Mouse (Mus musculus): ENCODE measurements at regions not wholly inside any gene's neighbourhood (a gene's known extent, or its start where the extent isn't known, plus 50 kb on each side); places are given as distances from the start of the nearest gene placed in this dataset.

GRCm38 (mm10) chr3:54443791-54444190 is 82.9 kb downstream of the Postn start:
- in situ Hi-C loops (cut with MboI, MseI), result no loop called here

- in situ Hi-C loops (cut with MboI, MseI), result no loop called here
These were observed 86.0 kb downstream of the Postn start for GRCm38 (mm10) chr3:54446889-54447288.

- in situ Hi-C loops (cut with MboI, MseI), result loop anchor here (10.0 kb wide), 1 partner anchor 607 kb away; no protein-coding TSS in a partner anchor
These were observed 96.5 kb downstream of the Postn start for GRCm38 (mm10) chr3:54457416-54457815.

GRCm38 (mm10) chr3:54461366-54461765 is 100.5 kb downstream of the Postn start:
- in situ Hi-C loops (cut with MboI, MseI), result no loop called here

- in situ Hi-C loops (cut with MboI, MseI), result no loop called here
These were observed 105.2 kb downstream of the Postn start for GRCm38 (mm10) chr3:54466097-54466496.

- in situ Hi-C loops (cut with MboI, MseI), result no loop called here
These were observed 113.3 kb downstream of the Postn start for GRCm38 (mm10) chr3:54474209-54474608.

- in situ Hi-C loops (cut with MboI, MseI), result no loop called here
These were observed 115.0 kb downstream of the Postn start for GRCm38 (mm10) chr3:54475879-54476278.

GRCm38 (mm10) chr3:54477986-54478385 is 117.1 kb downstream of the Postn start:
- in situ Hi-C loops (cut with MboI, MseI), result no loop called here

- in situ Hi-C loops (cut with MboI, MseI), result no loop called here
These were observed 119.3 kb downstream of the Postn start for GRCm38 (mm10) chr3:54480251-54480650.

GRCm38 (mm10) chr3:54487346-54487745 is 126.4 kb downstream of the Postn start:
- in situ Hi-C loops (cut with MboI, MseI), result no loop called here

- in situ Hi-C loops (cut with MboI, MseI), result no loop called here
These were observed 126.9 kb downstream of the Postn start for GRCm38 (mm10) chr3:54487844-54488243.

- in situ Hi-C loops (cut with MboI, MseI), result no loop called here
These were observed 129.5 kb downstream of the Postn start for GRCm38 (mm10) chr3:54490249-54490900.

GRCm38 (mm10) chr3:54493567-54493966 is 132.7 kb downstream of the Postn start:
- in situ Hi-C loops (cut with MboI, MseI), result no loop called here

- in situ Hi-C loops (cut with MboI, MseI), result no loop called here
These were observed 144.1 kb downstream of the Postn start for GRCm38 (mm10) chr3:54504997-54505396.

- in situ Hi-C loops (cut with MboI, MseI), result no loop called here
These were observed 146.7 kb downstream of the Postn start for GRCm38 (mm10) chr3:54507575-54507974.

GRCm38 (mm10) chr3:54508906-54509305 is 148.0 kb downstream of the Postn start:
- in situ Hi-C loops (cut with MboI, MseI), result no loop called here

- in situ Hi-C loops (cut with MboI, MseI), result no loop called here
These were observed 156.3 kb downstream of the Postn start for GRCm38 (mm10) chr3:54517251-54517650.

- in situ Hi-C loops (cut with MboI, MseI), result no loop called here
These were observed 161.8 kb downstream of the Postn start for GRCm38 (mm10) chr3:54522716-54523115.

- in situ Hi-C loops (cut with MboI, MseI), result no loop called here
These were observed 165.7 kb downstream of the Postn start for GRCm38 (mm10) chr3:54526618-54527017.

GRCm38 (mm10) chr3:54528292-54528691 is 164.3 kb upstream of the Supt20 start:
- in situ Hi-C loops (cut with MboI, MseI), result no loop called here

GRCm38 (mm10) chr3:54530251-54530650 is 162.4 kb upstream of the Supt20 start:
- in situ Hi-C loops (cut with MboI, MseI), result no loop called here

- in situ Hi-C loops (cut with MboI, MseI), result no loop called here
These were observed 157.2 kb upstream of the Supt20 start for GRCm38 (mm10) chr3:54535361-54535760.

- in situ Hi-C loops (cut with MboI, MseI), result no loop called here
These were observed 154.6 kb upstream of the Supt20 start for GRCm38 (mm10) chr3:54538055-54538454.

Measured in T-helper 1 cell (primary cell).